Mouse (Mus musculus): ENCODE measurements at regions not wholly inside any gene's neighbourhood (a gene's known extent, or its start where the extent isn't known, plus 50 kb on each side); places are given as distances from the start of the nearest gene placed in this dataset.

DNA sequence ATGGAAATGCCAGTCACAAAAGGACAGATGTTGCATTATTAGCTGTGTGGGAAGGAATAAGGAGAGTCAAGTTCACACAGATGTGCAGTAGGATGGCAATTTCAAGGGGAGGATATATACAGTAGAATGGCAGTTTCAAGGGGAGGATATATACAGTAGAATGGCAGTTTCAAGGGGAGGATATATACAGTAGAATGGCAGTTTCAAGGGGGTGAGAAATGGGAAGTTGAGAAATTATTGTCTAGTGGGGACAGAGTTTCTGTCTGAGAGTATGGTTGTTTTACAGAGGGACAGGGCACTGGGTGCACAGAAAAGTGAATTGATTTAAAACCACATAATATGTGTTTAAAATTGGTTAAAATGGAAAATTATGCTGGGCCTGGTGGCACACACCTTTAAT is 54.8 kb upstream of the Scel start:
- no peak overlapping the region for H3K9ac ChIP-seq
- H3K4me2 ChIP-seq (replicated peaks) = no peak overlapping the region
- H3K4me1 ChIP-seq = no peaks in the 10 kb centered on the region
- ATAC-seq (ENCODE audit: low FRiP score, low read depth) = no peak
- no peaks in the 10 kb centered on the region for H3K9me3 ChIP-seq
- H3K36me3 ChIP-seq = no peaks in the 10 kb centered on the region
- H3K27ac ChIP-seq = no peak overlapping the region
- H3K27me3 ChIP-seq = no peaks in the 10 kb centered on the region
- H3K4me3 ChIP-seq = no peak overlapping the region

DNA sequence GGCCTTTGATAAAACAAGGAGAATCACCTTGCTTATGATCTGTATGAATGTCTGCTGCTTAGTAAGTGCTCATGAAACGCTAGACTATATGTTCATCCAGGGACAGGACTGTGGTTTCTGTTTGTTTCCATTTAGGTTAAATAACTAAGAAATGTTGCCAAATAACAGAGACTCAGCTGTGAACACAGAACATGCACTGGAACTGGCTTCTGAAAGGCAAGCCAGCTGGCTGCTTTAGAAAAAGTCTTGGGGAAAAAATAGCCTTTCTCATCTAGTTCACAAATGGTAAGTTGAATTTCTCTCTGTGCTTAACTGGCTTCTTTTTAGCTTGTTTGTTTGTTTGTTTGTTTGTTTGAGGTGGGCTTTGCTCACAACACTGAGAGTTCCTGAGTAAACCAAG is 57.0 kb upstream of the Scel start:
- H3K27me3 ChIP-seq = no peaks in the 10 kb centered on the region
- WGBS = 81% methylated on average over 1 of the region's 1 CpGs

DNA sequence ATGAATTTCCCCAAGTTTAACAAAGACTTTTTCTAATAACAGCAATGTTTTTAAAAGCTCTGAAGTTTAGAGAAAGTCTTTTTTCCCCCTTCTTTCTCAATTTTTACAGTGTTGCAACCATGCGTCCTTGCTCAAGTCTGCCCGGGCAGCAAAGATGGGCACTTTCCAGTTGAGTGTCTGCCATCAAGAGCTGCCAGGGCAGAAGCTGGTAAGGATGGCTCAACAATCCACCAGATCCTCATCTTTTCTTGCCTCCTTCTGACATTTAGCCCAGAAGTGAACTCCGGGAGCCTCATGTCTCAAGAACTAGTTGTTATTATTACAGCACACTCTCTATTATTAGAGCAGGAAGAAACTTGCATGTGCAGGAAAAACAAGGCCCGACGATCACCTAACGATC is 62.4 kb upstream of the Scel start:
- Histone ChIP-seq H3K4me2 (replicated peaks) (no peak overlapping the region), H3K9me3 (no peaks in the 10 kb centered on the region)
- 75% methylated on average over 6 of the region's 6 CpGs for WGBS

More for the DNA sequence above, 57.0 kb upstream of the Scel start:
- H3K4me3 ChIP-seq = no peak overlapping the region
- no peaks in the 10 kb centered on the region for H3K4me1 ChIP-seq
- no peak overlapping the region for H3K9ac ChIP-seq
- H3K36me3 ChIP-seq = no peaks in the 10 kb centered on the region
- no peaks in the 10 kb centered on the region for H3K9me3 ChIP-seq
- H3K4me2 ChIP-seq (replicated peaks) = no peak overlapping the region
- no peak for ATAC-seq (ENCODE audit: low FRiP score, low read depth)
- no peak overlapping the region for H3K27ac ChIP-seq

DNA sequence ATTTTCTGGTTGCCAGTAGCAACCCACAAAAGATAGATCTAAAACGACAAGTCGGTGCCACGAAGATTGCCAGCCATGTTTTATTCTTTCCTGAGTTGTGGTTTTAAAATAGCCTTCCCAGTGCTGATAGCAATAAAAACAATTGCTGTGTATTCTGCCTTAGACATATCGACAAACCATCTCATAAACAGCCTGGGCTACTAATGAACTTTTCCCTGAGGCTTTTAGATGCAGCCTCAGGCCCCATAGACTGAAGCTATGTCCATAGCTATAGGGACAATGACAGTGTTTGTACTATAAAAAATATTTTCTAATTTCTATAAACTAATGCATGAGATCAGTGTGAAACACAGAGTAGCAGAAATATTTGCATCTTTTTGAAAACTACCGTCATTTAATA is 63.7 kb upstream of the Scel start:
- no peak overlapping the region for H3K4me2 ChIP-seq (replicated peaks)
- H3K27ac ChIP-seq = no peak overlapping the region
- H3K4me3 ChIP-seq = no peak overlapping the region
- no peak overlapping the region for H3K9ac ChIP-seq
- H3K27me3 ChIP-seq = no peaks in the 10 kb centered on the region
- H3K36me3 ChIP-seq = no peaks in the 10 kb centered on the region
- peaks cover 7% of the 10 kb centered on the region; the same call in 1 of the 2 replicates for H3K4me1 ChIP-seq
- WGBS = 49% methylated on average over 5 of the region's 5 CpGs
- no peaks in the 10 kb centered on the region for H3K9me3 ChIP-seq
- no peak for ATAC-seq (ENCODE audit: low FRiP score, low read depth)

More for the DNA sequence above, 62.4 kb upstream of the Scel start:
- Histone ChIP-seq H3K4me3 (no peak overlapping the region), H3K4me1 (peaks cover 7% of the 10 kb centered on the region; the same call in 1 of the 2 replicates), H3K36me3 (no peaks in the 10 kb centered on the region), H3K9ac (no peak overlapping the region), H3K27ac (no peak overlapping the region), H3K27me3 (no peaks in the 10 kb centered on the region)
- no peak for ATAC-seq (ENCODE audit: low FRiP score, low read depth)

DNA sequence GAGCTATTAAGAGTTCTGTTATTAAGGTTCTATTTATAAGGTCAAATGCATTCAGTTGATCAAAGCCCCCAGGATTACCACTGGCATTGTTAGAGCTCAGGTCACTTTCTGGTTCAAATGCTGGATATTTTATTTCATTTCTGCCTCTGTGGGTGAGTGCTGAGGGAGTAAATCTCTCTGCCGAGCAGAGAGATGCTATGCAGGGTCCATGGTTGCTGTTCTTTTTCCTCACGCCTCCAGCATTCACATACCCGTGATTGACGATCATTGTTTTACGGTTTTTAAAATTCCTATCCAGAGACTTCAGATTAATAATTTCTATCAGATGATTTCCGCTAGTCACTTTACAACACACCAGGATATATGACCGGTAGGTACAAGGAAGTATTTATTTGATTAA is 64.1 kb upstream of the Scel start:
- H3K9ac ChIP-seq = no peak overlapping the region
- peaks cover 7% of the 10 kb centered on the region; the same call in 1 of the 2 replicates for H3K4me1 ChIP-seq
- H3K4me3 ChIP-seq = no peak overlapping the region
- 61% methylated on average over 7 of the region's 7 CpGs for WGBS
- ATAC-seq (ENCODE audit: low FRiP score, low read depth) = no peak
- H3K9me3 ChIP-seq = no peaks in the 10 kb centered on the region
- H3K27ac ChIP-seq = no peak overlapping the region
- no peaks in the 10 kb centered on the region for H3K36me3 ChIP-seq
- no peak overlapping the region for H3K4me2 ChIP-seq (replicated peaks)
- H3K27me3 ChIP-seq = no peaks in the 10 kb centered on the region

DNA sequence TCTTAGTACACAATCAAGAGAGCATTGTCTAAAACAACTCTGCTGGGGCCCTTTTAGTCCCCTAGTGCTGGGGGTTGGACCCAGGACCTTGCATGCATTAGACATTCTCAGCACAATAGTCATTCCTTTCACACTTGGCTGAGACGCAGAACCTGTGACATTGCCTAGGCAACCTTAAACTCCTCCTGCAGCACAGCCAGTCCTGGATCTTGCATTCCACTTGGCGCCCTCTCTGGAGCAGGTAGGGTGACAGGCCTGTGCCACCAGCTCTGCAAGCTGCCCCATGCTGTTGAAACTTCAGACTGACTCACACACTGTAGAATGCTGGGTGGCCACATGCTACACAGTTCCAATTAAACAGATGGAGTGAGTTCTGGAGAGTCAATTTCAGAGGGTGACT is 66.5 kb upstream of the Scel start:
- H3K27me3 ChIP-seq = no peaks in the 10 kb centered on the region
- no peaks in the 10 kb centered on the region for H3K9me3 ChIP-seq
- no peak overlapping the region for H3K4me3 ChIP-seq
- no peaks in the 10 kb centered on the region for H3K36me3 ChIP-seq
- 49% methylated on average over 2 of the region's 2 CpGs for WGBS
- H3K27ac ChIP-seq = no peak overlapping the region
- no peak overlapping the region for H3K4me2 ChIP-seq (replicated peaks)
- H3K4me1 ChIP-seq = peaks cover 7% of the 10 kb centered on the region; the same call in 1 of the 2 replicates
- no peak overlapping the region for H3K9ac ChIP-seq
- ATAC-seq (ENCODE audit: low FRiP score, low read depth) = 0 out of 2 replicates have a peak, but pooled peaks have one; percentile 16

DNA sequence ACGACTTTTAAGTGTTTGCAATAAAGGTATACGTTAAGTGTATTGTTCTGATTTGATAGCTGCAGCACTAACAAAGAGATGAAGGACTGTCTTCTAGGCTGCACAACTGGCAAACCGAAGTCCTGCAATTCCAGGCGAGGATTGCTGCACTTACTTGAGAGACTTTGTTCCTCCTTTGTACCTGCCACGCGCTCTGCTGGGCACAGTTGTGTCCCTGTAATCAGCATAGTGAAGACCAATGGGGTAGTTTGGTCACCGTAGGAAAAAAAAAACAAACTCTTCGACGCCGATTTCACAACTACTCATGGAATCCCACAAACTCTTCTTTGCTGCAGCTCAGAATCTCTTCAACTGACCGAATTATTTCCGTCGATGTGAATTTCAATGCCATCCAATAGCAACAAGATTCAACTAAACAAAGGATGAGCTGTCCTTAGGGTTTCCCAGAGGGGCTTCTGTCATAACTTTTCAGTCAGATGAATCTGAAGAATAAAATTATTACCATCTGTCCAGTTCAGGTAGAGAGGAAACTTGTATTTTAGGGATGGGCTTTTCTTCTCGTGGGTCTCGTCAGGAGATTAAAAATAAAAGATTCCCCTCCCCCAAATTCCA is 71.6 kb upstream of the Scel start:
- no peaks in the 10 kb centered on the region for H3K4me1 ChIP-seq
- H3K36me3 ChIP-seq = no peaks in the 10 kb centered on the region
- H3K9me3 ChIP-seq = no peaks in the 10 kb centered on the region
- WGBS = 83% methylated on average over 15 of the region's 15 CpGs
- no peaks in the 10 kb centered on the region for H3K27me3 ChIP-seq
- H3K4me2 ChIP-seq (replicated peaks) = no peak overlapping the region
- H3K9ac ChIP-seq = no peak overlapping the region
- H3K4me3 ChIP-seq = no peak overlapping the region
- no peak overlapping the region for H3K27ac ChIP-seq
- ATAC-seq (ENCODE audit: low FRiP score, low read depth) = no peak

DNA sequence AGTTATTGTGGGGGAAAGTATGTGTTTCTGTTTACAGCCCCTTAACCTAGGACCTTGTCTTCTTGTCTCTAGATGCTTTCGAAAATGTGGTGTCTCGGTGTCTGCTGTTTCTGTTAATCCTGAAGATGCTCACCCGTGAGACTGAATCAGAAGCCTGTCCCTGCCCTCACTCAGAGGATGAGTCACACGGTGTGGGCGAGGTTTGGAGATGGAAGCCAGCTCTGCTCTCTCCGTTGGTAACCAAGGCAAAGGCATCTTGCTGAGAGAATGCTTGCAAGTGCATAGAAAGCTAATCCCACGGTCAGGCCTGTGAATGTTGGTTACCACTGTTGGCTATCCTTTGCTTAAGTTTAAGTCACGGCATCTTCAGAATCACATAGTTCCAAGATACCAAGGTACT is 72.9 kb upstream of the Scel start:
- no peak for ATAC-seq (ENCODE audit: low FRiP score, low read depth)
- Histone ChIP-seq H3K9ac (no peak overlapping the region), H3K9me3 (no peaks in the 10 kb centered on the region), H3K4me3 (no peak overlapping the region), H3K36me3 (no peaks in the 10 kb centered on the region), H3K4me1 (no peaks in the 10 kb centered on the region), H3K27ac (no peak overlapping the region), H3K4me2 (replicated peaks) (no peak overlapping the region), H3K27me3 (no peaks in the 10 kb centered on the region)
- WGBS = 83% methylated on average over 8 of the region's 8 CpGs

DNA sequence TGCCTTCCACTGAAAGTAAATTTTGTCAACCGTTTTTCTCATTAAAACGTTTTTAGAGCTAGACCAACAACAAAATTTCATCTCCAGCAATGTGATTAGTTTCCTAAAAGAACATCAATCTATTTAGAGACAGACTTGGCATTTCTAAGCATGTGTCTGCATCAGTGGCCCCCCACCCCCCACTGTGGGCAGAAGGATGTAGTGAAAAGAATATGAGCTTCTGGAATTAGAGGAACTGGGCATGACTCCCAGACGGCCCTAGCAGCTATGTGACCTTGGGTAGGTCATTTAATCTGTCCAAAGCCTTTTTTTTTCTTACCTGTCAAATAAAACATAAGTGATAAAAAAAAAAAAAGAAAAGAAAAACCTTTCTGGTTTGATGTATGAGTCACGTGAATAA is 78.9 kb upstream of the Scel start:
- Histone ChIP-seq H3K36me3 (no peaks in the 10 kb centered on the region), H3K27me3 (no peaks in the 10 kb centered on the region), H3K4me1 (no peaks in the 10 kb centered on the region), H3K4me2 (replicated peaks) (no peak overlapping the region), H3K4me3 (no peak overlapping the region), H3K27ac (no peak overlapping the region), H3K9me3 (0 out of 2 replicates have a peak, but pooled peaks cover under 1% of the 10 kb centered on the region), H3K9ac (no peak overlapping the region)
- no peak for ATAC-seq (ENCODE audit: low FRiP score, low read depth)
- 64% methylated on average over 4 of the region's 4 CpGs for WGBS

DNA sequence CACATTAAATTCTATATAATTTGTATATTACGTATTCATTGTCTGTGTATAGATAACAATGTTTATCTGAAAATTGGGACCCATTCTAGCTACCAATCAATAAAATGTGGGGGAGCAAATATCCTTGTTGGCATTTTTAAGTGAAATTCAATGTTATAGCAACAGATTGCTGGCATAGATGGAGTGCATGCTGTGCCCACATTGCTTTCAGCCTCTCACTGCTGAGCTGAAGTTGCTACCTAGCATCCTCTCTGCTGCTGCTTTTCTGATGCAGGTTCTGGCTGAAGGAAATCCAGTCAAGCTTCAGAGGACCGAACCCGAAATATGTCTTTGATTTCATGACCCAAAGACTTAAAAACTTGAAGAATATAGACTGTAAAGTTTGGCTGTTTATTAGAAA is 80.0 kb upstream of the Scel start:
- H3K9me3 ChIP-seq = 0 out of 2 replicates have a peak, but pooled peaks cover 4% of the 10 kb centered on the region
- no peaks in the 10 kb centered on the region for H3K36me3 ChIP-seq
- 83% methylated on average over 3 of the region's 3 CpGs for WGBS
- H3K4me2 ChIP-seq (replicated peaks) = no peak overlapping the region
- no peak overlapping the region for H3K27ac ChIP-seq
- H3K9ac ChIP-seq = no peak overlapping the region
- H3K4me3 ChIP-seq = no peak overlapping the region
- H3K27me3 ChIP-seq = no peaks in the 10 kb centered on the region
- H3K4me1 ChIP-seq = no peaks in the 10 kb centered on the region
- no peak for ATAC-seq (ENCODE audit: low FRiP score, low read depth)

DNA sequence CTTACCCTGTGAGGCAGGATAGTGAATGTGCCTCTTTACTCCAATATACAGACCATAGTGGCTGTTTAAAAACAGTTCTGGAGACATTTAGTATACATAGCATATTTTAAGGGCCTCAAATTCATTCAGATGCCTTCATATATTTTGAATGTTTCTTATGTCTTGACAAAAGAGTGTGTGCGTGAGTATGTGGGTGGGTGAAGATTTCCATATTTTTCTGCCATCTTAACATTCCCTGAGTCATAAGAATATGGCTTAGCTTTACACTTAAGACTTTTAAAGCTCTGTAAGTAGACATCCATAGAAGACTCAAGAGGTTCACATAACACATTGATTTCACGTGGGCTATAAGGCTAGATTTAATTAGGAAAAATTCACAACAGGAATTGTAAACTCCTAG is 81.3 kb upstream of the Mycbp2 start:
- no peak overlapping the region for H3K9ac ChIP-seq
- no peaks in the 10 kb centered on the region for H3K4me1 ChIP-seq
- WGBS = 81% methylated on average over 2 of the region's 2 CpGs

DNA sequence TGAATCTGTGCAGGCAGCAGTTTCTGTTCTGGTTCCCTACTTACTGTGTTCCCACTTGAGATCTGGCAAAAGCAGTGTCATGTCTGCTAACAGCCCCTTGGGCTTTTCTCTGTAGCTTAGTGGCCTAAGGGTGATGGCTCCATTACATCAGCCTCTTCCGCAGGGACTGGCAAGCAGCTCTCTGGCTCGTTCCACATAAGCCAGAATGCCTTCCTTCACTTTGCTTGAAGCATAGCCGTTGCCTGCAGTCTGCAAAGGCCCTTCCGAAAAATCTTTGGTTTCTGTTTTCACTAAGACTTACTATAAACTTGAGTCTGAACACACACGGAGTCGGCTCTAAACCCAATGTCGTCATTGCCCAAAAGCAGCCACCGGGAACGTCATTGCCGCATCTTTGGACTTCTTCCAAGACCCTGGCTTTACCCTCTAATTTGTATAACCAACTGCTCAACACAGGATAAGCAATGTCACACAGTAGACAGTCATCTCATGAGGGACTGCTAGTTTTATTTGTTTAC is 74.8 kb upstream of the Mycbp2 start:
- Histone ChIP-seq H3K4me2 (replicated peaks) (peak overlapping the region; percentile 23; the same call in 1 of the 2 replicates), H3K9me3 (no peaks in the 10 kb centered on the region), H3K36me3 (no peaks in the 10 kb centered on the region), H3K27ac (no peak overlapping the region), H3K4me1 (peaks cover 3% of the 10 kb centered on the region; the same call in 1 of the 2 replicates), H3K9ac (no peak overlapping the region), H3K27me3 (no peaks in the 10 kb centered on the region), H3K4me3 (no peak overlapping the region)
- 57% methylated on average over 10 of the region's 10 CpGs for WGBS
- peak; percentile 44; the same call in 1 of the 2 replicates for ATAC-seq (ENCODE audit: low FRiP score, low read depth)

More for the DNA sequence above, 81.3 kb upstream of the Mycbp2 start:
- 0 out of 2 replicates have a peak, but pooled peaks cover 4% of the 10 kb centered on the region for H3K9me3 ChIP-seq
- no peaks in the 10 kb centered on the region for H3K36me3 ChIP-seq
- ATAC-seq (ENCODE audit: low FRiP score, low read depth) = no peak
- no peak overlapping the region for H3K4me2 ChIP-seq (replicated peaks)
- H3K4me3 ChIP-seq = no peak overlapping the region
- no peak overlapping the region for H3K27ac ChIP-seq
- H3K27me3 ChIP-seq = no peaks in the 10 kb centered on the region

Measured in limb, embryonic 13.5 days (tissue).